Mouse (Mus musculus): Measurements from ENCODE around the gene Rnf44. TPM values are rescaled to one million over a fixed set of nuclear protein-coding genes. Genes with fewer than 3 reads are reported as not detected.

Gene Rnf44
- polyA plus RNA-seq, 1 experiment, result 132 TPM

DNA sequence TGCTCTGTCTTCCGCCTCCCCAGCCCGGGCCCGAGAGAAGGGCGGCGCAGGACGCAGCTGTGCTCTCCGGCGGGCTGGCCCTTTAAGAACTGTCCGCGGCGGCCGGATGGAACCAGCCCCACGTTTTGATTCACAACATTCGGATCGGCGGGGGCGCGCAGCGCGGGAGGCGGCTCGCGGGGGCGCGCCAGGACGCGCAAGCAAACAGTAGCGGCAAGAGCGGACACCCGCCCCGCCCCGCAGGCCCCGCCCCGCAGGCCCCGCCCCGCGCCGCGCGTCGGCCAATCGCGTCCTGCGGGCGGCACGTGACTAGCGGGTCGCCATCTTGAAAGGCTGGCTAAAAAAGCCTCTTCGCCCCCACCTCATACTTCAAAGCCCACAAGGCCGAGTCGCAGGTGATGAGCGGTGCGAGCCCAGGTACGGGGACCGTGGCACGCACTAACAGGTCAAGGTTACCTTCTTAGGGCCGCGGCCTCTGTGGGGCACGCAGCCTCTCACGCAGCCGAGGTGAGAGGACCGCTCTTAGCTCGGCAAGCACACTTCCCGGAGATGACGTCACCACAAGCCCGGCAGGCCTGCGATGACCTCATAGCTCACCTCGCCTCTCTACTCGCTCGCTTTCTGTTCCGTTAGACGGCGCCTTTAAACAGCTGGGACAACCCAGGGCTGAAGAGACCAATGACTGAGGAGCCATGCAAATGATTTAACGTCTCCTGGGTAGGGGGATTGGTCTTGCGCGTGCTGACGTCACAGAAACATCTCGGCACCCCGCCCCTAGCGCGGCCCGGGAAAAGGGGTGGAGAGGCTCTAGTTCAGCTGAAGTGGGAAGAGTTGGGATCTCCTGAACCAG lies 5.9 kb downstream of the Rnf44 start:
- TF ChIP-seq FLI1 (IDR thresholded peaks at IDR 0.05; ENCODE audit: low read length) (no peak), GATA1 (IDR thresholded peaks at IDR 0.05; ENCODE audit: borderline replicate concordance, low read length) (no peak)
- Histone ChIP-seq H3K27me3 (replicated peaks) (no peaks in the 10 kb centered on the region), H3K4me3 (replicated peaks) (peak overlapping the region; percentile 100), H3K9me3 (no peaks in the 10 kb centered on the region), H3K36me3 (replicated peaks; ENCODE audit: low read length) (peaks cover 39% of the 10 kb centered on the region), H3K4me1 (peaks cover 85% of the 10 kb centered on the region)

DNA sequence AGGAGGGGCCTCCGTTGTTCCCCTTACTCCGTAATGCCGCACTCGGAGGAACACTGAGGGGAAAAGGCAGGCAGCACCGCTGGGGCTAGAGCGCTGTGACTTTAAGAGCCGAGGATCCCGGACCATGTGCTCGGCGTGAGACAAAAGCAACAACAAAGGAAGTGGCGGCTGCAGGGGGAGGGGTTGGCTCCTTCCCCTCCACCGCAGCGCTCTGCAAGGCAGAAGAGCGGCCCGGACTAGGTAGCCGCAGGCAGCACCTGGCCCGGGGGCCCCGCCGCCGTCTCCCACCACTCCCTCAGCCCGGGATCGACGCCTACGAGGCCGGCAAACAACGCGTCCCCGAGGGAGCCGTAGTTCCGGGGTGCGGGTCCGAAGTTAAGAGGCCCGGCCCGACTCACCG lies 6.6 kb downstream of the Rnf44 start:
- no peaks in the 10 kb centered on the region for H3K27me3 ChIP-seq (replicated peaks)
- no peak for TF ChIP-seq GATA1 (IDR thresholded peaks at IDR 0.05; ENCODE audit: borderline replicate concordance, low read length)
- no peak for TF ChIP-seq FLI1 (IDR thresholded peaks at IDR 0.05; ENCODE audit: low read length)
- H3K4me3 ChIP-seq (replicated peaks), result peak overlapping the region; percentile 100
- H3K9me3 ChIP-seq, result no peaks in the 10 kb centered on the region
- H3K36me3 ChIP-seq (replicated peaks; ENCODE audit: low read length), result peaks cover 46% of the 10 kb centered on the region
- H3K4me1 ChIP-seq, result peaks cover 85% of the 10 kb centered on the region

DNA sequence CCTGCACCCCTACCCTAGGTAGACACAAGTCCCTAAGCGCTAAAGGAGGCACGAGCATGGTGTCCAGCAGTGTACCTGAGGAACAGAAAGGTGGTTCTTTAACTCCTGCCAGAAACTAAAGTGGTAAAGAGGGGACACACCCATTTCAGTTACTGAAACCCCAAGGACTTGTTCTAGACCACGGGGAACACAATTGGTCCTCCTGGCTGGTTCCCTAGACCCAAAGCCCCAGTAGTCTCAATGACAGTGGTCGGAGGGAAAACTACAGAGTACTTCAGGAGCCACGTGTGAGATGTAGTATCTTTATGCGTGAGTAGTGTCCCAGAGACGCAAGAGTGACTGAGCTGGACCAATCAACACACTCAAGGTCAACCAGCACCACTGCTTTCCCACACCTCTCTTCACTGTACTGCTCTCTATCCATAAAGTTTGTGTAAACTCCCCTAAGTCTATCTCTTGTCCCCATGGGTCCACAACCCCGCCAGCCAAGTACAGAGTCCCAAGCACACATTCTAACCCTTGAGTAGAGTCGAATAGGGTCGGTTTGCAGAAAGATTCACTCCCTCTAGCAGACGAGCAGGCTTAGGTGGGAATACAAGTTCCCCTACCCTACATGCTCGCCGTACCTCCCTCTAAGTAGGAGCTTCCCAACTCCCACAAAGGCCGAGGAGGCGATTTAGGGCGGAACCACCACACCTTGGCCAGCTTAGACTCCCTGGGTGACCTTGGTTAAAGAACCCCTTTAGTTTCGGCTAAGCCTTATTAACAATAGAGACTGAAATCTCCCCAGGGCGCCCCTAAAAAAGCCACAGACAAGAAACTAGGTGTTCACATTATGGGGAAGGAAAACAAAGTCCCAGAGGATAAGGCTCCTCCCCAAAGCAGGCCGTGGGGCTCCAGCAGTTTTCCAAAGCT lies 7.3 kb downstream of the Rnf44 start:
- H3K4me1 ChIP-seq, result peaks cover 85% of the 10 kb centered on the region
- H3K4me3 ChIP-seq (replicated peaks), result peak overlapping the region; percentile 100
- no peaks in the 10 kb centered on the region for H3K27me3 ChIP-seq (replicated peaks)
- no peak for TF ChIP-seq FLI1 (IDR thresholded peaks at IDR 0.05; ENCODE audit: low read length)
- H3K9me3 ChIP-seq, result no peaks in the 10 kb centered on the region
- H3K36me3 ChIP-seq (replicated peaks; ENCODE audit: low read length), result peaks cover 53% of the 10 kb centered on the region

DNA sequence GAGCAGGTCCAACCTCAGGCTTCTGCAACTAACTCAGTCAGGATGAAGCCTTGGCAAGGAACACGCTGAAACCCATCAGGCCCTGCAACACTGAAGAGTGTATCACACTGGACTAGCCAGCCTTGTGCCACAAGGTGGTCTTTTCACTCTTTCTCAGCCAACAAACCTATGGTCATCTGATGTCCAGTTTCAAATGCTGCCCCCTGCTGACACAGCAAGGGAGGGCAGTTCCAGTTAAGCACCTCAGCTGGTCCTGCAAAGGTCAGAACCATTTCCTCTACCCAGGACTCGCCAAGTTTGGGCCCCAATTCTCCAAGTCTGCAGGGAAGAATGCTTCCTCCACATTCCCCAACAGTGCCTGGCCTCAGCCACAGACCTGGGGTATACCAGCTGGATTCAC lies 8.5 kb downstream of the Rnf44 start:
- H3K4me3 ChIP-seq (replicated peaks), result peak overlapping the region; percentile 100
- TF ChIP-seq GATA1 (IDR thresholded peaks at IDR 0.05; ENCODE audit: borderline replicate concordance, low read length) (no peak), FLI1 (IDR thresholded peaks at IDR 0.05; ENCODE audit: low read length) (no peak)
- peaks cover 84% of the 10 kb centered on the region for H3K4me1 ChIP-seq
- H3K27me3 ChIP-seq (replicated peaks), result no peaks in the 10 kb centered on the region
- no peaks in the 10 kb centered on the region for H3K9me3 ChIP-seq
- H3K36me3 ChIP-seq (replicated peaks; ENCODE audit: low read length), result peaks cover 59% of the 10 kb centered on the region

DNA sequence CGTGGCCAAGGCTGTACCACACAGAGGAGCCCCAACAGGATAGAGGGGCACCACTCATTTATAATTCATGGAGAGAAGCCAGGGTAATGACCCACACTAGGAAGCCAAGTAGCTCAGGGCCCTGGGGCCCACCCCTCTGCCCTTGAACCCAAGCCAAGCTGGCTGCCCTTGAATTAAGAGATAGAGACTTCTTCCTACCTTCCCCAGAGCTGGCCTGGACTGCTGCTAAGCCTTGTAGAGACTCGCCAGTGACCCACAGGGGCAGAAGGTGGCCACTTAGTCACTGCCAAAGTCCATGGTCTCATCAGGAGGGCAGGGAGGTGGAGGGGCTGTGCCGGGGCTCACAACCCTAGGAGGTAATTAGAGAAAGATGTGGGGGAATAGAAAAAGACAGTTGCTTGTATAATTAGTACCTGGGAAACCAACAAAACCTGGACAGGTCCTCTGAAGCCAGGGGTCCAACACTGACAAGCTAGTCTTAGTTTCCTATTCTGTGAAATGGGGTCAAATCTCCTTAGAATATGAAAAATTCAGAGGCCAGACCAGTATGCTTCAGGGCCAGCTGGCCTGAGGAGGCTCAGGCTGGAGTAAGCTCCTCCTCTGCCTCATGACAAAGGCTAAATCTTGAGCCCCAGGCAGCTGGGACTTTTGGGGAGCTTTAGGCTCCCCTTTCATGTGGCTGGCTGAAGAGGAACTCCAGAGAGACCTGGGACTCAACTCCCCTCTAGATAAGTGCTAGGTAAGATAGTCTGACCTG lies 9.4 kb downstream of the Rnf44 start:
- Histone ChIP-seq H3K4me1 (peaks cover 78% of the 10 kb centered on the region), H3K4me3 (replicated peaks) (peak overlapping the region; percentile 100), H3K27me3 (replicated peaks) (no peaks in the 10 kb centered on the region), H3K36me3 (replicated peaks; ENCODE audit: low read length) (peaks cover 67% of the 10 kb centered on the region), H3K9me3 (no peaks in the 10 kb centered on the region)
- TF ChIP-seq FLI1 (IDR thresholded peaks at IDR 0.05; ENCODE audit: low read length) (no peak), GATA1 (IDR thresholded peaks at IDR 0.05; ENCODE audit: borderline replicate concordance, low read length) (no peak)

DNA sequence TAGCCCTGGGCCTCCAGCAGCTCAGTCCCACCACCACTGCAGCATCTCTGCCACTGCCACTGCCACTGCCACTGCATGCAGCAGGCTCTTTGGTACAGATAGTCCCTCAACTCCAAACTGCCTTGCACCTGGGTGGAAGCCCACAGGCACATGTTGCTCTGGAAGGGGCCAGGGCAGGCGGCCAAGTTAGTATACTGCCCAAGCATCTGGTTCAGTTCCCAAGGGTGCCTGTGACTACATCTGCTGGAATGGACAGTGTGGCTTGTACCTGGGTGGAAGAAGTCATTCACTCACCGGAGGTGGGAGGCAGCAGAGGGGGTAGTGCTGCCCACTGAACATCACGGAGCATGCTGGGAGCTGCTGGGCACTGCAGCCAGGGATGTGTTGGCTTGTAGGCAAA lies 10.4 kb downstream of the Rnf44 start:
- Histone ChIP-seq H3K4me1 (peaks cover 68% of the 10 kb centered on the region), H3K36me3 (replicated peaks; ENCODE audit: low read length) (peaks cover 77% of the 10 kb centered on the region)

DNA sequence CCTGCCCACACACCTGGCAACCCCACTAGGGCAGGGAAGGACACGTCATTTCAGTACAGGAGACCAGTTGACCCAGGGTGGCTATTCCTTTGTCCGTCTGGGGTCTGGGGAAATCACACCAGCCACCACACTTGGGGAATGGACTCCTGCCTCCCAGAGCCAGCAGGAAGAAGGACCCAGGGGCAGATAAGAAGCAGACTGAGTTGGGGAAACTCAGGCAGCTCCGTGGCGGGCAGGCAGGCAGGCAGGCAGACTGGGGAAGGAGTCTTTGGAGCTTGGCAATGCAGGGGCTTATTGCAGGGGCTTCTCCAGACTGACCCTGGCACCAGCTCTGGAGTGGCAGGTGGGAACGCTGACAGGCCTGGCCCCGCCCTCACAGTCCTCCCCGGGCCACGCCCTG lies 12.4 kb downstream of the Rnf44 start:
- no peak overlapping the region for H3K4me3 ChIP-seq (replicated peaks)
- no peak for TF ChIP-seq GATA1 (IDR thresholded peaks at IDR 0.05; ENCODE audit: borderline replicate concordance, low read length)
- no peak for TF ChIP-seq FLI1 (IDR thresholded peaks at IDR 0.05; ENCODE audit: low read length)
- peaks cover 61% of the 10 kb centered on the region for H3K4me1 ChIP-seq
- no peaks in the 10 kb centered on the region for H3K9me3 ChIP-seq
- H3K36me3 ChIP-seq (replicated peaks; ENCODE audit: low read length), result peaks cover 83% of the 10 kb centered on the region
- no peaks in the 10 kb centered on the region for H3K27me3 ChIP-seq (replicated peaks)

More for the DNA sequence above, 10.4 kb downstream of the Rnf44 start:
- Histone ChIP-seq H3K9me3 (no peaks in the 10 kb centered on the region), H3K4me3 (replicated peaks) (no peak overlapping the region), H3K27me3 (replicated peaks) (no peaks in the 10 kb centered on the region)
- TF ChIP-seq FLI1 (IDR thresholded peaks at IDR 0.05; ENCODE audit: low read length) (no peak), GATA1 (IDR thresholded peaks at IDR 0.05; ENCODE audit: borderline replicate concordance, low read length) (no peak)

DNA sequence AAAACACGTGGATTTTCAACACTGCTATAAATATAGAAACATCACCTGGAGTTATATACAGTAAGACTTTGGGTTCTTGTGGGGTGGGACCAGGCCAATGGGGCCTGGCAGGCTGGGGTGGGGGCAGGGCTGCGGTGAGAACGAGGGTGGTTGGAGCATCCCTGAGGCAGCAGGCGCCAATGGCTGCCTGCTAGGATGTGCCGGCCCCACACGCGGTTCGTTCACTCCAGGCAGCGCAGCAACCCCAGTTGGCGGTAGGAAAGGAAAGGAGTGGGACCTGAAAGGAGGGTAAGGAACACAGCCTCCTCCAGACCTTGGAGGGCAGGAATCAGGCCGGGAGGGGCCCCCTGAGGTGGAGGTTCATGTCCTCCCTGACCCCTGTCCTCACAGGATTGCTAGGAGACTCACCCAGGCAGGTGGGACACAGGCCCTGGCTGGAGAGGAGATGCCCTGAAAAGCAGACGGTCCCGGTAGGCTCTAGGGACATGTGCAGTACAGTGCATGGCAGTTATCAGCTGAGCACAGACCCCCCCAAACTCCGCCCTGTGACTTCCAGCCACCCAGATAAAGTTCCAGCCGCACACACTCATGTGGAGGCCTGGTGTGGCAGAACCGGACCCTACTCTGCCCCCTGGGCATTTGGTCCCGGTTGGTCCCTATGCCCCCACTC lies 13.4 kb downstream of the Rnf44 start:
- H3K36me3 ChIP-seq (replicated peaks; ENCODE audit: low read length), result peaks cover 76% of the 10 kb centered on the region
- H3K27me3 ChIP-seq (replicated peaks), result no peaks in the 10 kb centered on the region
- no peaks in the 10 kb centered on the region for H3K9me3 ChIP-seq
- no peak overlapping the region for H3K4me3 ChIP-seq (replicated peaks)
- peaks cover 51% of the 10 kb centered on the region for H3K4me1 ChIP-seq
- TF ChIP-seq GATA1 (IDR thresholded peaks at IDR 0.05; ENCODE audit: borderline replicate concordance, low read length) (no peak), FLI1 (IDR thresholded peaks at IDR 0.05; ENCODE audit: low read length) (no peak)

DNA sequence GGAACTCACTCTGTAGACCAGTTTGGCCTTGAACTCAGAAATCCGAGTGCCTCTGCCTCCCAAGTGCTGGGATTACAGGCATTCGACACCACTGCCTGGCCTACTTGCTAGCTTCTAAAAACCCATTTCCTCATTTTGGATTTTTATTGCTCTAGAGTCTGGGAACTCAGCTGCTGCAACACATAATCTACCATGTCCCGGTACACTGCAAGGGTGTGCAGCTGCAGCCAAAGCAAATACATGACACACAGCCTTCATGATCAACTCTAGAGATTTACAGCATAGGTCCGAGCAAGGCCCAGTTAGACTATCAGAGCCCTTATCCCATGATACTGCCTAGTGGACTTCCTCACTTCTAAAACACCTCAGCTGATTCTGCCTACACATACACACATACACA lies 15.4 kb downstream of the Rnf44 start:
- Histone ChIP-seq H3K36me3 (replicated peaks; ENCODE audit: low read length) (peaks cover 55% of the 10 kb centered on the region), H3K4me1 (peaks cover 31% of the 10 kb centered on the region), H3K9me3 (no peaks in the 10 kb centered on the region), H3K27me3 (replicated peaks) (no peaks in the 10 kb centered on the region), H3K4me3 (replicated peaks) (no peak overlapping the region)
- TF ChIP-seq GATA1 (IDR thresholded peaks at IDR 0.05; ENCODE audit: borderline replicate concordance, low read length), result no peak
- no peak for TF ChIP-seq FLI1 (IDR thresholded peaks at IDR 0.05; ENCODE audit: low read length)

Data from megakaryocyte, embryonic 14.5 days (primary cell).